Mouse (Mus musculus) lung, postnatal 0 days (tissue): ENCODE data around the gene Ccl2.

Experiments
- CTCF ChIP-seq: IDR thresholded peaks from 2 replicates; pipeline ENCODE4 v1.5.1; 2016; ENCODE audit warnings: antibody characterized with exemption, mild to moderate bottlenecking
- EP300 ChIP-seq: IDR thresholded peaks from 2 replicates; pipeline ENCODE4 v1.6.1; 2016; ENCODE audit warnings: antibody characterized with exemption, mild to moderate bottlenecking, control low read depth

GRCm38 (mm10) chr11:82023769-82024168, 11.6 kb upstream of the Ccl2 start:
- TF ChIP-seq CTCF (no peak), EP300 (no peak)
